Mouse (Mus musculus): ENCODE data around the gene Lyzl6. TPM values are rescaled to one million over a fixed set of nuclear protein-coding genes. Genes with fewer than 3 reads are reported as not detected.

Lyzl6 gene
- polyA plus RNA-seq, 1 experiment from 2014 or later, result not detected

- H3K27ac ChIP-seq (ENCODE audit: low read length), result no peak overlapping the region
- H3K4me2 ChIP-seq (ENCODE audit: low read length), result no peak overlapping the region
- ATAC-seq, result no peak
- H3K36me3 ChIP-seq (ENCODE audit: control insufficient read depth, insufficient read depth), result no peaks in the 10 kb centered on the region
- H3K4me3 ChIP-seq (replicated peaks; ENCODE audit: low read length), result no peak overlapping the region
- no peak overlapping the region for H3K9ac ChIP-seq (replicated peaks; ENCODE audit: low read depth, low read length)
- peaks cover 16% of the 10 kb centered on the region for H3K4me1 ChIP-seq (replicated peaks; ENCODE audit: control insufficient read depth, insufficient read depth, low read length)
- H3K9me3 ChIP-seq (ENCODE audit: control insufficient read depth, low read length), result 0 out of 2 replicates have a peak, but pooled peaks cover 2% of the 10 kb centered on the region
- WGBS, result 23% methylated on average over 7 of the region's 7 CpGs
- peaks cover 64% of the 10 kb centered on the region for H3K27me3 ChIP-seq (replicated peaks; ENCODE audit: control insufficient read depth, insufficient read depth, low read length)
Measured at GRCm38 (mm10) chr11:103648656-103649055, 10.0 kb upstream of the Lyzl6 start.

DNA sequence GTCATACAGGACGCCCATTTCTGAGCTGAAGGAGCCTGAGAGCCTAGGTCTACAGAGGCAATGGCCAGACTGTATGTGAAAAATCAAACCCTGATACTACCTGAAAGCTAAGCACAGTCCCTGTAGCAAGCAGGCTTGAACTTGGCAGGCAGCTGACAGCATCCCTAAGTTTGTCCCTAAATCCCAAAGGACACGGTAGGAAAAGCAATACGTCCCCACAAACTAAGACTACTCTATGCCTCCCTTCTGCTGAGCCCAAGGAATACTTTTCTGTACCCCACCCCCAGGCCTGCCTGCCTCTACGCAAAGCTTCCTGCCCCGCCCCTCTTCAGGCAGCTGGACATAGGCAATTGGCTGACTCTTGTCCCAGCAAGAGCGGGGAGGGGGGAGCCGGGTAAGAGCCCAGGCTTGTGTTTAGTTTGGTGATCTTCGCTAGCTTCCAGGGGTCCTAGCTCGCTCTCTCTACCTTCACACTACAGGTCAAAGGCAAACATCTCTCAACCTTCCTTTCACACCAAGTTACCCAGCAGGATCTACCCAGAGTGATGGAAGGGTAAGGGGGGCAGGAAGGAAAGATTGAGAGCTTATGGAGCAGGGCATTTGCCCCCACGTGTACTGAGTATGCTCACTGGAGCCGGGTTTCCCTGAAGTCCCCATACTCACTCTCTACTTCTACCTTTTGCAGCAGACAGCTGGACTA lies 9.4 kb upstream of the Lyzl6 start:
- 13% methylated on average over 11 of the region's 11 CpGs for WGBS
- Histone ChIP-seq H3K9ac (replicated peaks; ENCODE audit: low read depth, low read length) (no peak overlapping the region), H3K4me1 (replicated peaks; ENCODE audit: control insufficient read depth, insufficient read depth, low read length) (peaks cover 16% of the 10 kb centered on the region), H3K36me3 (ENCODE audit: control insufficient read depth, insufficient read depth) (no peaks in the 10 kb centered on the region), H3K9me3 (ENCODE audit: control insufficient read depth, low read length) (0 out of 2 replicates have a peak, but pooled peaks cover 2% of the 10 kb centered on the region), H3K4me2 (ENCODE audit: low read length) (no peak overlapping the region), H3K4me3 (replicated peaks; ENCODE audit: low read length) (no peak overlapping the region), H3K27ac (ENCODE audit: low read length) (no peak overlapping the region), H3K27me3 (replicated peaks; ENCODE audit: control insufficient read depth, insufficient read depth, low read length) (peaks cover 61% of the 10 kb centered on the region)
- no peak for ATAC-seq

- H3K9ac ChIP-seq (replicated peaks; ENCODE audit: low read depth, low read length), result no peak overlapping the region
- H3K4me3 ChIP-seq (replicated peaks; ENCODE audit: low read length), result no peak overlapping the region
- ATAC-seq, result no peak
- no peak overlapping the region for H3K4me2 ChIP-seq (ENCODE audit: low read length)
- H3K36me3 ChIP-seq (ENCODE audit: control insufficient read depth, insufficient read depth), result no peaks in the 10 kb centered on the region
- 83% methylated on average over 6 of the region's 6 CpGs for WGBS
- no peak overlapping the region for H3K27ac ChIP-seq (ENCODE audit: low read length)
- 0 out of 2 replicates have a peak, but pooled peaks cover 2% of the 10 kb centered on the region for H3K9me3 ChIP-seq (ENCODE audit: control insufficient read depth, low read length)
- H3K27me3 ChIP-seq (replicated peaks; ENCODE audit: control insufficient read depth, insufficient read depth, low read length), result peaks cover 48% of the 10 kb centered on the region
- peaks cover 16% of the 10 kb centered on the region for H3K4me1 ChIP-seq (replicated peaks; ENCODE audit: control insufficient read depth, insufficient read depth, low read length)
Measured at GRCm38 (mm10) chr11:103646301-103646700, 7.6 kb upstream of the Lyzl6 start.

GRCm38 (mm10) chr11:103645731-103646130 lies 7.0 kb upstream of the Lyzl6 start:
- H3K9ac ChIP-seq (replicated peaks; ENCODE audit: low read depth, low read length), result no peak overlapping the region
- H3K9me3 ChIP-seq (ENCODE audit: control insufficient read depth, low read length), result 0 out of 2 replicates have a peak, but pooled peaks cover 2% of the 10 kb centered on the region
- H3K4me1 ChIP-seq (replicated peaks; ENCODE audit: control insufficient read depth, insufficient read depth, low read length), result peaks cover 16% of the 10 kb centered on the region
- ATAC-seq, result no peak
- no peak overlapping the region for H3K4me3 ChIP-seq (replicated peaks; ENCODE audit: low read length)
- 89% methylated on average over 8 of the region's 8 CpGs for WGBS
- H3K4me2 ChIP-seq (ENCODE audit: low read length), result no peak overlapping the region
- H3K36me3 ChIP-seq (ENCODE audit: control insufficient read depth, insufficient read depth), result no peaks in the 10 kb centered on the region
- H3K27ac ChIP-seq (ENCODE audit: low read length), result no peak overlapping the region
- peaks cover 44% of the 10 kb centered on the region for H3K27me3 ChIP-seq (replicated peaks; ENCODE audit: control insufficient read depth, insufficient read depth, low read length)

DNA sequence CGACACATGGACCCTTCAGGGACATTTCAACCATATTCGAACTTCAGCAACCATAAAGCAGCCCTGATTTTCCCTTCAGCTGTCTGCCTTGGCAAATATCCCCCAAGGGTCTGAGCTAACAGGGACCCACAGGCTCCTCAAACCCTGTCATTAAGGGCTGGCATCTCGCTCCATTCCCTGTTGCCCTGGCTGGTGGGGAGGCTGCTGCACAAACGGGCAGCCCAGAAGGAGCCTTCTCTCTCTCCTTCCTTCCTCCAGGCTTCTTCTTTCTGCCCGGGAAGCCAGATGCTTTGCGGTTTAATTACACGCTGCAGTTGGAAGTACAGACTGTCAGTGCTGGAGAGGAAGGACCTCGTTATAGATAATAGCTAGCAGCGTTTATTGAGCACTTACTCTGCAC lies 4.5 kb upstream of the Lyzl6 start:
- Histone ChIP-seq H3K4me2 (ENCODE audit: low read length) (no peak overlapping the region), H3K36me3 (ENCODE audit: control insufficient read depth, insufficient read depth) (no peaks in the 10 kb centered on the region), H3K4me3 (replicated peaks; ENCODE audit: low read length) (no peak overlapping the region), H3K9ac (replicated peaks; ENCODE audit: low read depth, low read length) (no peak overlapping the region), H3K27ac (ENCODE audit: low read length) (no peak overlapping the region), H3K27me3 (replicated peaks; ENCODE audit: control insufficient read depth, insufficient read depth, low read length) (peaks cover 37% of the 10 kb centered on the region), H3K4me1 (replicated peaks; ENCODE audit: control insufficient read depth, insufficient read depth, low read length) (no peaks in the 10 kb centered on the region), H3K9me3 (ENCODE audit: control insufficient read depth, low read length) (0 out of 2 replicates have a peak, but pooled peaks cover 2% of the 10 kb centered on the region)
- WGBS, result 56% methylated on average over 9 of the region's 9 CpGs
- no peak for ATAC-seq

- Histone ChIP-seq H3K4me1 (replicated peaks; ENCODE audit: control insufficient read depth, insufficient read depth, low read length) (no peaks in the 10 kb centered on the region), H3K27me3 (replicated peaks; ENCODE audit: control insufficient read depth, insufficient read depth, low read length) (peaks cover 20% of the 10 kb centered on the region; the same call in 1 of the 2 replicates), H3K36me3 (ENCODE audit: control insufficient read depth, insufficient read depth) (no peaks in the 10 kb centered on the region), H3K9ac (replicated peaks; ENCODE audit: low read depth, low read length) (no peak overlapping the region), H3K9me3 (ENCODE audit: control insufficient read depth, low read length) (0 out of 2 replicates have a peak, but pooled peaks cover under 1% of the 10 kb centered on the region), H3K4me3 (replicated peaks; ENCODE audit: low read length) (no peak overlapping the region), H3K4me2 (ENCODE audit: low read length) (no peak overlapping the region), H3K27ac (ENCODE audit: low read length) (no peak overlapping the region)
- 2% methylated on average over 10 of the region's 10 CpGs for WGBS
- ATAC-seq, result no peak
Measured at GRCm38 (mm10) chr11:103639407-103639946, 787 bp upstream of the Lyzl6 start.

DNA sequence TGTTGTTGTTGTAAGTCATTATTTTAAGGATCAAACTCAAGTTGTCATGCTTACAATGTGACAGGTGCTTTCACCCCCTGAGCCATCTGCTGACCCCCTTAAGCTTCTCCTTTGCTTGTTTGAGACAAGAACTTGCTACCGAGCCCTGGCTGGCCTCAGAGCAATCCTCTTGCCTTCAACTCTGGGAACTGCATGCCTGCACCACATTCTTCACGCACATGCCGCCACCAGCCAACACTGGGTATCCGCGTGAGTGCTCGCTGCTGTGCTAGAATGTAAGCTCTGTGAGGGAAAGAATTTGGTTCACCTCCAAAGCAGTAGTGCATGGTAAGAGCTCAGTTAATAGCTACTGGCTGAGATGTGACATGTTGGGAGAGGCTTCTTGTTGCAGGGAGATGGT lies 2.4 kb downstream of the Lyzl6 start:
- ATAC-seq, result no peak

DNA sequence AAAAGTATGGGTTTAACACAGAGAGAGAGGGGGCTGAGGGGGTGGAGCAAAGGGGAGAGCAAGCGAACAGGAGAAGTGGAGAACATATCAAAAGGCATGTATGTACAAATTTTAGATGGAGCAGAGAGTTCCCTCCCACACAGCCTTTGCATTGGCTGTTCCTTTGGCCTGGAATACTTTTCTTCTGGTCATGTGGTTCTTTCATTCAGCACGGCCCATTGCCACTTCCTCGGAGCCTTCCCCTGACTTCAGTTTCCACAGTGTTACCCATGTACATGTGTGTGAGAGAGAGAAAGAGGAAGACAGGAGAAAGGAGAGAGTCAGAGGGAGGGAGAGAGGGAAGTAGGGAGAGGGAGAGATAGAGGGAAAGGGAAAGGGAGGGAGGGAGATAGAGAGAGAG lies 3.2 kb downstream of the Lyzl6 start:
- Histone ChIP-seq H3K36me3 (ENCODE audit: control insufficient read depth, insufficient read depth) (no peaks in the 10 kb centered on the region), H3K27ac (ENCODE audit: low read length) (no peak overlapping the region), H3K27me3 (replicated peaks; ENCODE audit: control insufficient read depth, insufficient read depth, low read length) (peaks cover 14% of the 10 kb centered on the region; the same call in 1 of the 2 replicates), H3K9ac (replicated peaks; ENCODE audit: low read depth, low read length) (no peak overlapping the region), H3K4me1 (replicated peaks; ENCODE audit: control insufficient read depth, insufficient read depth, low read length) (no peaks in the 10 kb centered on the region), H3K4me2 (ENCODE audit: low read length) (no peak overlapping the region), H3K9me3 (ENCODE audit: control insufficient read depth, low read length) (no peaks in the 10 kb centered on the region), H3K4me3 (replicated peaks; ENCODE audit: low read length) (no peak overlapping the region)
- 85% methylated on average over 3 of the region's 3 CpGs for WGBS
- no peak for ATAC-seq

More for the DNA sequence above, 2.4 kb downstream of the Lyzl6 start:
- Histone ChIP-seq H3K4me1 (replicated peaks; ENCODE audit: control insufficient read depth, insufficient read depth, low read length) (no peaks in the 10 kb centered on the region), H3K4me2 (ENCODE audit: low read length) (no peak overlapping the region), H3K4me3 (replicated peaks; ENCODE audit: low read length) (no peak overlapping the region), H3K27ac (ENCODE audit: low read length) (no peak overlapping the region), H3K9ac (replicated peaks; ENCODE audit: low read depth, low read length) (no peak overlapping the region), H3K9me3 (ENCODE audit: control insufficient read depth, low read length) (no peaks in the 10 kb centered on the region), H3K36me3 (ENCODE audit: control insufficient read depth, insufficient read depth) (no peaks in the 10 kb centered on the region), H3K27me3 (replicated peaks; ENCODE audit: control insufficient read depth, insufficient read depth, low read length) (peaks cover 18% of the 10 kb centered on the region; the same call in 1 of the 2 replicates)
- 82% methylated on average over 6 of the region's 6 CpGs for WGBS

DNA sequence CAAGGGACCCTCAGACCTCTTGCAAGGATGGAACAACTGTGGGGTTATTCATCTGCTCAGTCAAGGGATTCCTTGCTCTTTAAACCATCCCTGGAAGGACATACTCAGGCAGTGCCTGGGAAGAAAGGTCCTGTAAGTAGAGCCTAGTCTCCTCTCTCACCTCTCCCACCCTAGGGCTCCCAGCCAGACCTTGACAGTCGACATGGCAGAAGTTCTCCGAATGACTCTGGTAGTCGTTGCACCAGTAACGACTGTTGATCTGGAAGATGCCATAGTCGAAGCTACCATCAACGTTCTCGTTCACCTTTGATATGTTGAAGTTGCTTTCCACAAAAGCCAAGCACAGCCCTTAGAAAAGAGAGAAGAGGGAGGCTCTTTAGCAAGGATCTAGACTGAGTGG lies 3.9 kb downstream of the Lyzl6 start:
- no peak overlapping the region for H3K27ac ChIP-seq (ENCODE audit: low read length)
- H3K4me3 ChIP-seq (replicated peaks; ENCODE audit: low read length), result no peak overlapping the region
- H3K9me3 ChIP-seq (ENCODE audit: control insufficient read depth, low read length), result no peaks in the 10 kb centered on the region
- H3K4me1 ChIP-seq (replicated peaks; ENCODE audit: control insufficient read depth, insufficient read depth, low read length), result no peaks in the 10 kb centered on the region
- no peak overlapping the region for H3K4me2 ChIP-seq (ENCODE audit: low read length)
- H3K9ac ChIP-seq (replicated peaks; ENCODE audit: low read depth, low read length), result no peak overlapping the region
- no peak for ATAC-seq
- H3K36me3 ChIP-seq (ENCODE audit: control insufficient read depth, insufficient read depth), result no peaks in the 10 kb centered on the region
- peaks cover 9% of the 10 kb centered on the region; the same call in 1 of the 2 replicates for H3K27me3 ChIP-seq (replicated peaks; ENCODE audit: control insufficient read depth, insufficient read depth, low read length)
- 91% methylated on average over 7 of the region's 7 CpGs for WGBS
